Mouse (Mus musculus): ENCODE data around the gene Fyn.

Gene Fyn

DNA sequence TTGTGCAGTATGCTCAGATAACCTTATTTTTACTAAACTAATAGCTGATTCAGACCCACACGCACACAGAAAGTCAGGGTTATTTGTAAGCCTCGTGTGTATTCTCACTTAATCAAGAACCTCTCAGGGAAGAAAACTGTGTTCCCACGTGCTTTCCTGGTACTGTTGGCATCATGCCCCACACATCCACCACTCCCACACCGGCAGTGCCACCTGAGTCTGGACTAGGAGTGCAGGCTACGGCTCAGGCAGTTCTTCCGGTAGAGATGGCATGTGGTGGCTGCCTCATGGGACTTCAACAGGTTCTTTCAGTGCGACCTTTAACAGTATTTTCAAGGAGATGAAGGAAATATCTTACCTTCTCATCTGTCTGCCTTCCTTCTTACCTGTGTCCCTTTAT lies 104.3 kb downstream of the Fyn start:
- no peak for DNase-seq

DNA sequence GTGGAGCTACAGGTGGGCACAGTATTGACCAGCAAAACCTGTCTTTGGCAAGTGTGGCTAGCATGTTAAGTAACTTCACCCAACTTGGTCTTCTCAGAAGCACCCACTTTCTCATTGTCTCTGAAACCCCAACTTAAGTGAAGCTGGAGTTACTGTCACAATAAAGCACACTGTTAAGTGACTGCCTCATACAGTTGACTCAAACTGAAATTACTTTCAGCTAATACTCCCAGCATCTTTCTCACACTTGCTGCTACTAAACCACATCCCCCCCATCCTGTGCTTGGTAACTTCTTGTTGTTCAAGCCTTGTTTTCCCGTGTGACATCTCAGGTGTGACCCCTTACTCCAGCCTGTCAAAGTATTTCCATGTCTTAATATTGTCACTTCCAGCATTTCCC lies 110.7 kb downstream of the Fyn start:
- DNase-seq = no peak

DNA sequence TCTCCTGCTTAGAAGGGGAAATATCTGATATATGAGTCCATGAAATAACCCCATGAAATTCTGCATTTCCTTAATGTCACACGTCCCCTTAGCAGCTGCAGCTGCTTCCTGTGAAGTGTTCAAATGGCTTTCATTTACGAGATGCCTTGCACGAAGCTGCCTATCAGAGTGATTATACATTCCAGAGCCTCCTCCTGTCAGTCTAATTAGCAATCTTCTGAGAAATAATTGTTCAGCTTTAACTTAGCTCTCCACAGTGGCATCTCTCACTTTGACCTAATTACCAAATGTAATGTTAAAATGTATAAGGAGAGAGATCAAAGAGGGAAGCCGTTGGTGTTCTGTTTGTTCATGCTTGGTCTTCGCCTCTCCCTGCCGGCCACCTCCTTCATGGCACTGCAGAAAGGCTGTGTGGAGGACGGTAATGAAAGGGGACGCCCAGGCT lies 115.7 kb downstream of the Fyn start:
- DNase-seq = peak in 1 of 2 experiments; percentile 35

DNA sequence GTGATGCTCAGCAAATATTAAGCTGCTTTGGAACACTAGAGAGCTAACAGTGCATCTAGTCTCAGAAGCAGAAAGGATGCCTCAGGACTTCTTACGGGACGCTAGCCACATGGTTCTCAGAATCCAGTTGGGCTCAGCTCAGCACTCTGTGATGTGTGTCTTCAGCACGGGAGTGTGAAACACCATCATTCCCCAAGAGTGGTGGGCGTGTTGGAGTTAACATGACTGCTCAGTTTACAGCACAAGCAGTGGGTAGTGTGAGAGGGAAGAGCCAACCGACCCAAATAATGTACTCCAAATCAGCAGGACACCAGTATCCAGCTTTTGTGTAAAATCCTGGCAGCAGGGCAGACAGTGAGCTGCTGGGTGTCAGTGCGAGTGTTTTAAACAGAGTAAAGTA lies 116.2 kb downstream of the Fyn start:
- DNase-seq = no peak

DNA sequence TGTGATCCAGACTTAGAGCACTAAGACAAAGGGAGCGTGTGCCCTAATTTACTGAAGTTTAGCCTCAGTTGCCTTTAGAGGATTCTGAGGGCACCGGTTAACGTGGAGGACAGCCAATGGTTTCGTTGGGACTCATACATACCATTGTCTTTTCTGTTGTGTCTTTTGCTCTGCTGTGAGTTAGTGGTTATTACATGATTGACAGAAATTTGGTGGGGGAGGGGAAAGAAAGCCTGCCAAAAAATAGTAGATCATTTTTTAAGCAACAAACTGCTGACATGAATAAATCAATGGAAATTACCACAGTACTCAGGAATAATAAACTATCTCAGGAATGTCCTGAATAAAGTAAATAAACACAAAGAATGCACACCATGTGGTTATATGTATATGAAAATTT lies 117.3 kb downstream of the Fyn start:
- DNase-seq = no peak

DNA sequence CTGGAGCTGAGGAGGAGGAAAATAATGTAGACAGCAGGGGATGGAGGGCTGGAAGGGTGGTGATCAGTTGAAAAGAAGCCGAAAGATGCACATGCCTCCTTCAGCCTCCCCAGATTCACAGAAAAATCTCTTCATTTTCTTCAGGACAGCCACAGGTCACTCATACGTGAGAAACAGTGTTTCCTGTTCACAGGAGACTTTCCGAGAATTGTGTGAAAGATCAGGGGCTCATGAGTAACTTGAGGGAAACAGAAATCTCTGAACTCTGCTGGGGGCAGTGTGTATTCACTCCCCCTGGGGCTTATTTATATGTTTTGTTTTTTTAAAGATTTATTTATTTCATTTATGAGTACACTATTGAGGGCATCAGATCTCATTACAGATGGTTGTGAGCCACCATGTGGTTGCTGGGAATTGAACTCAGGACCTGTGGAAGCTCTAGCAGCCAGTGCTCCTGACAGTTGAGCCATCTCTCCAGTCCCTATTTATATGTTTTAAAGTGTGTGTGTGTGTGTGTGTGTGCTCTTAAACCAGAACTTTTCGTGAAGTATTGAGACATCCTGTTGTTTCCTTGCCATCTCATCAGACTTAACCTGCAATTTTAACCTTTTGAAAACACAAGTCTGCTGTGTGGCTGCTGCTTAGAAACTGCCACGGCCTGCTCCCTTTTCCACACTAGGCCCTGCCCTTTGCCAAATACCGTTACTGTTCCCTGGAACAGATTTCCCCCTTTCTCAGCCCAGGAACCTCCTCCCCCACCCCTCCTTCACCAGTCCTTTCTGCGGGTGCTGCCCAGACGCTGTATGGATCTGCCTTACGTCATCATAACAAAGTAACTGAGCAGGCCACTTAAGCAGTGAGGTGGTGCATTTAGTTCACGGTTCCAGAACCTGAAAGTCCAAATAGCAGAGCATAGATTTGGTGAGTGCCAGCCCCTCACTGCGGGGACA lies 118.1 kb downstream of the Fyn start:
- DNase-seq = no peak

DNA sequence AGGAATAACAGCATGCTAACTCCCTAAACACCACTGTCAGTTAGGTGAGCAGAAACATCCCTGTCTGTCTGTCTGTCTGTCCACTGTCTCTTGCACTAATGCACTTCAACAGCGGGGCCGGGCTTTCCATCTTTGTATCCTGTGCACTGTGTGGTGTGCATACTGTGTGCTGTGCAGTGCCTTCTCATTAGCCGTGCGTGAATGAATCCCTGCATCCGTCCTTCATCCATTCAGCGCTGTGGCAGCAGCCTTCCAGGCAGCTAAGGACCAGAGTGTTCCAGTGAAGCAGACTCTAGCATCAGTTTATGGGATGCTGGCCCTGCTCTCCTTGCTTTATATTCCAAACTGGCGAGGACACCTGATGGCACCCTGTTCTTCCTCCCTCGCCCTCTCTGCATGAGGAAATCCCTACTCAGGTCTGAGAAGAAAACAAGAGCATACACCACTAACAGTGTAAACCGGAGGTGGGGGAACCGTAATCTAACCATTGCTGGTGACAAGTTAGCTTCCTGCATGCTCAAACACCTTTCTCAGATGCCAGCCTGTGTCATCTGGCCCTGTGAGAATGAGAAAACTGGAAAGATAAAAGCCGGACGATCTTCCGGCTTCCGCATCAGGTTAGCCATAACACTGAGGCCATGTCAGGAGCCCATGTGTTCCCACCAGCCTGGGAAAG lies 119.2 kb downstream of the Fyn start:
- DNase-seq = no peak

DNA sequence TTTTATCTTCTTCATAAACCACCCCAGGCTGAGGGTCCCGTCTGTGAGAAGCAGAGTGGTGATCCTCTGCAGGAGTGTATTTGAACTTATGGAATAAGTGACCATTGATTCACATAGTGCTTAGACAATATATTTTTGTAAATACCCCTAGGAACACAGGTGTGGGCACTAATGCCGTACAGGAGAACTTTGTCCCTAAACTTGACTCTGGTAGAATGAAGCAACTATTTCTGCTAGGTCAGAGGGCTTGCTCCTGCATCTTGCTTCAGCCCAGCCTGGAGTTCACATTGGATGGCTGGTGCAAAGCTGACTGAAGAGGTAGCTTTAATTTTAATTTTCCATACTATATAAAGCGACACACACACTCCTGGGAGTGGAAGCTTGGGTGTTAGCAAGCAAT lies 119.9 kb downstream of the Fyn start:
- no peak for DNase-seq

DNA sequence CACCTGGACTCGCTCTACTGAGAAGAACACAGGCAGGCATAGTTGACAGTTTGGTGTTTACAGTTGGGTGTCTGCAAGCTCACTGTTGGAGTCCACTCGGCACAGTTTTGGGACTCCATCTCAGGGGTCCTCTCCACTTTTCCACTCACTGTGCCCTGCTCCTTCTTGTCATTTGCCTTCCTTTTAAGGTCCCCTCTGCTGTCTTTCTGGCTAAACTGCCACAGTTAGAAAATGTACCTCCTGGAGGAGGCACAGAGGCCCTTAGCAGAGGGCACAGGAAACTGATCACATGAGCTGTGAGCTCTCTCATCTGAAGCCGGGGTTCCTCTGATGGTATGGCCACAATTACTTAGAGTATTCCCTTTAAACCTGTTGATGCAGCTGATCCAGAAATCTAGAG lies 120.3 kb downstream of the Fyn start:
- no peak for DNase-seq

DNA sequence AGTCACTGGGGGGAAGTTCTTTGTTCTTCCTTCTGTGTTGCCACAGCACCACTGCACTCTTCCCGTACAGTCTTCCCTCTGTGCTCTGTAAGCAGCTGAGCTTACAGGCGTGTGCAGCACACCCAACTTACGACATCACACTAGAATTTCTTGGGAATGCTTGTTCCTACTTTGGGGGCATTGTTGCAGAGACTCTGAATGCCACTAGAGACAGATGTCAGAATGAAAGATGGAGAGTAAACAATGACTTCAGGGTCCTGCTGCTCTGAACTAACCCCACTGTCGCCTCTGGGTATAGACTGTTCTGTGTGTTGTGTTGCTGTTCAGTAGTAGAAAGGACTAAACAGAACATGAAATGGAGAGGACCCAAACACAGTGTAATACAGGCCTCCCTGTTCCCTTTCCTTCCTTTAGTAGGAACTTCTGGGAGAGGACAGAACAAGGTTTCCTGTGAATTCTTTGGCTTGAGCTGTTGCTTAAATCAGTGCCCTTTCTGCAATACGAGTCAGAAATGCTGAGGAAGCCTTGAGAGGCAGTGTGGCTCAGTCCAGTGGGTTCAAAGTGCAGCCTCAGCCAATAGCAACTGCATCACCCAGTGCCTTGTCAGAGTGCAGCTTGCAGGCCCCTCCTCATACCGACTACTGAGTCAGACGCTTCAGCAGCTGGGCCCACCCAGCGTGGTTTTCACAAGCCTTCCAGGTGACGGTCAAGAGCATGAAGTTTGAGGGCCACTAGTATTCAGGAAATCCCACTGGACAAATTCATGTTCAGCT lies 121.9 kb downstream of the Fyn start:
- DNase-seq = no peak

DNA sequence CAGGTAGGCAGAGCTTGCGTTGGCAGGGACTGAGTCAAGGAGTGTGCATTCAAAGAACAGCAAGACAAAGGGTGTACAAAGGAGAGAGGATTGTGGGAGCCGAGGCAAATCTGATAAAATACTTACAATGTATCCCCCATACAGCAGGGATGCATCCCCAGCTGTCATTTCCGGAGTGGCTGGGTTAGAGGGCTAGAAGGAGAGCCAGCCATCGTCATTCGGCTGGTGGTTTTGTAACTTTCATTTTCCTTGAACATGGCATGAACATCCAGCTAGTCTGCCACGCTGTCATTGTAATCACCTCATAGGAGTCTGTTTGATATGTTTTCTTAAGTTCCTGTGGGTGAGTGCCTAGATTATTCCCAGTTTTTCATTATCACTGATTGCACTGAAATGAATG lies 123.5 kb downstream of the Fyn start:
- no peak for DNase-seq

DNA sequence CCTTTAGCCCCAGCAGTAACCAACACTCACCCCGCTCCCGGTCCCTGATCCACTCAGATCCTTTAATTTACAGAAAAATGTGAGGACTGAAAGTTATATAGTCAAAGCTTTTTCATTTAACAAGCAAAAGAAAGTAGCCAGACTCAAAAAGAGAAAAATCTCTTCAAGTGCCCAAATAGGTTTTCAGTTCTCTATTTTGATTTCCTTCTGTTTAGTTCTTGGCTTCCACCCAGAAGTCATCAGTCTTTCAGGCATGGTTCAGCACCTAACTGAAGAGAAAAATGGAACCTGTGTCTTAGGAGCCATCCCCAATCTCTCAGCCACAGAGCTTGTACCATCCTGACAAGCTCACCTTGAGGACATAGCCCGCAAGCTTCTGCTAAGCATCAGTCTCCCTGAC lies 124.4 kb downstream of the Fyn start:
- no peak for DNase-seq

DNA sequence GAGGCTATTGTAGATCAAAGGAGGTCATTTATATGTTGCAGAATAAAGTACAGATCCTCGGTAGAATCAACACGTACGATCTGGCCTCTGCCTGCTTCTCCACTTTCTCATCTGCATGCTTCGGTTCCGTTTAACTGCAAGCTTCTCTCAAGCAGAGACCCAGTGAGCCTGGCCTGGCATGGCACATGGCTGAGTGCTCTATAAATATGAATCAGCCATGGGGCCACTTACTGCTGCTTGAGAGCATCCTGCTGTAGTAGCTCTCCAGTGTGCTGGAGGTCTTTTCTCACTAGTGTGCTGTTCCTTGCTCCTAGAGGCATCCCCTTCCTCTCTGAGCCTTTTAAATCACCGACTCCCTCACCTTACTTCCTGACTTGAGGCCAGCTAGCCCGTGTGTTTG lies 130.0 kb downstream of the Fyn start:
- no peak for DNase-seq

DNA sequence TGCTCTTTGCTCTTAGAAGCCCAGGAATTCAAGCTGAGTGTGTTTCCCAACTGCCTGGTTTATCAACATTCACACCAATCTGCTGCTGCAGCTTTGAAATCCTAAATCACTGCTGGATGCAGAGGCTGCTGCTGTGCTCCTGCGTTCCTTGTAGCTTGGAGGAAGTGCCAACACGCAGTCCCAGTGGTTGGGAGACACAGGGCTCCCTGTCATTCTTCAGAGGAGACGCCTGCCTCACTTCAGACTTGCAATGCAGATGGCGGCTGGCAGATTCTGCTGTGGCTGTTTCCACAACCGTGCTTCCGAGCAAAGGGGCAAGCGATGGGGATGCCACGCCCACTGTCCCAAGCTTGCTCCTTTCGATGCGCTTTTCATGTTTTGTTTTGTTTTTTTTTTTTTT lies 132.9 kb downstream of the Fyn start:
- peak; percentile 42 to 51 for DNase-seq

DNA sequence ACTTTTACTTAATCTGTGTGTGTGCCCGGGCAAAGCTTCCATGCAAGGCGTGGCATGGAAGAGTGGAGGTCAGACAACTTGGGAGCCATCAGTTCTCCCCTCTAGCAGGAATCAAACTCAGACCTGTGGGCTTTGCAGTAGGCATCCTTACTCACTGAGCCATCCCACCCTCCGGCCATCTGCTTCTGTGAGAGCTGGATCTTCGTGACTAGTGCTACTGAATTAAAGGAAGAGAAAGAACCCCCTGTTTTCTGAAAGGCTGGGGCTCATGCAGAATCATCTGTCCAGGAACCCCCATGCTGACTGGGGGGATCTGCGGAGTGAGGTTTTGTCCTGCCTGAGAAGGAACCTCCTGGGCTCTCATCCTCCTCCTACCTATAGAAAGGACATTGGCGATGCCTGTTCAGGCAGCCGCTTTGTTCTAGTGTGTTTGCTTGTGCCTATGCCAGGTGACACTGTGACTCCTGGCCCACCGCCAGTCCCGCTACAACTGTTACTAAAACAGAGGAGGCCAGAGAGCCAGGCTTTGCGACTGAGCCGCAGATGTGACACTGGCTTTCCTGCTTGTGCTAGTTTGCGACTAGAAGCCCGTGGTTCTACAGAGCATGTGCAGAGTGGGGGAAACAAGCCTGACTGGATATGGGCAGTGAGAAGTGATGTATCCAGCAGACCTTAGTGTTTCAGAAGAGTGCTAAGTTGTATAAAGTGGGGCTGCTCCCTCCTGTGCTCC lies 133.5 kb downstream of the Fyn start:
- peak; percentile 84 to 88 for DNase-seq

DNA sequence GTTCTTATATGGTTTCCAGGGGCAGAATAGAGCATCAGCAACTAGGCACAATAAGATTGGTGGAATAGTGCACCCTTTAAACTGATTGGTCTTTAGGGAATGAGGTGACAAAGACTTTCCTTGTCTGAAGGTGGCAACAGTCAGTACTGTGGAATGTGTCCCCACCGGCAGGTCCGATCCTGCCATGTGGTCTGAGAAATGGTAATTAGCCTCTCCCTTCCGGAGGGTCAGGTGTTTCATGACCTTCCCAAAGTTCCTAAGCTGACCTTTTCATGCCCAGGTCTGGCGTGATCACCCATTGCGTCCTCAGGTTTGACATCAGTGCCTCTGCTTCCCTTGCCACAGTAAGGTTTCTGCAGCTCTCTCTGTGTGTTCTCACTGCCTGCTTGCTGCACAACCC lies 134.7 kb downstream of the Fyn start:
- DNase-seq = no peak

DNA sequence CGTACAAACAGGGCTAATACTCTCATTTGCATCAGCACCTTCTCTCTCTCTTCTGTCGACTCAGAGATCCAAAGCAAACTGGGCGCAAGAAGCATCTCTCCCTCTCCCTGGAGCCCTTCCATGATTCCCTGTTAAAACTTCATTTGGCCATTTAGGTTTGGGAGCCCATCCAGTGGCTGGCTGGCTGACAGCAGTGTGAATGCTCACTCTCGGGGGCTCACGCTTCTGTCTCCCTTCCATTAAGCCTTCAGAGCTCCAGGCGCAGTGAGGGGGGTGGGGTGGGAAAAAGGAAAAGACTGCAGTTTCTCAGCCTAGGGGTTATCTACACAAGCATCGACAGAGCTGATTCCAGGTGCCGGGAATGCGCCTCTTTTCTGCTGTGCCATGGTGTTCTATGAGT lies 136.4 kb downstream of the Fyn start:
- DNase-seq = peak; percentile 34 to 37

DNA sequence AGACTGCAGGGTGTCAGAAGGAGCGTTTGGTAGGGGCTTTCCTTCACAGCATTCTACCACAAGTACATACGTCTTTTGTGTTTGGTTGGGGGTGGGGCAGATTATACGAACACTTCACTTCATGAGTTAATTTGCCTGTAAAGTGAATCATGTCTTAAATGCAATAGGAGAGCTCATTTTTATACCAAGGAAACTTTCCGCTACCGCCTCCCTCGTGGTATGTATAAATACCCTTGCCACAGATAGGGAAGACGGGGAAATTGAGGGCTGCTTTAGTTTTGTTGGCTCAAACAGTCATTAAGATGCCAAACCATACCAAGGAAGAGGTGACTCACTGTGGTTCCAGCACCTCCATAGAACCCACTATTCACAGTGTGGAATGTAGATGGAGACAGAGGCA lies 137.0 kb downstream of the Fyn start:
- no peak for DNase-seq

DNA sequence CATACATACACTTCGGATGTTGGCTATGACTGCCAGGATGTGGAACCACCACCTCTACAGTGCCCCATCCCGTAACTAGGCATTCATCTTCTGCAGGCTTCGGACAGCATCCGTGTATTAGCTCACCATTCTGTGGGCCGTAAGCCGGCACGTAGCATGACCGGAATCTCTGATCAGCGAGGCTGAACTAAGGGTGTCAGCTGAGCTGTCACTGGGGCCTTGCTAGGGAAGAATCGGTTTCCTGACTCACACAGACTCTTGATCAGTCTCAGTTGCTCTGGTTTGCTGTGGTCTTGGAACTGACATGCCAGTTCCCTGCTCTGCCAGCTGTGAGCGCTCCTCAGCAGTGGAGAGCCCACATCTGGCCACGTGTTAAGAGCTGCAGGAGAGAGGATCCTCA lies 137.7 kb downstream of the Fyn start:
- peak in 1 of 2 experiments; percentile 38 for DNase-seq

DNA sequence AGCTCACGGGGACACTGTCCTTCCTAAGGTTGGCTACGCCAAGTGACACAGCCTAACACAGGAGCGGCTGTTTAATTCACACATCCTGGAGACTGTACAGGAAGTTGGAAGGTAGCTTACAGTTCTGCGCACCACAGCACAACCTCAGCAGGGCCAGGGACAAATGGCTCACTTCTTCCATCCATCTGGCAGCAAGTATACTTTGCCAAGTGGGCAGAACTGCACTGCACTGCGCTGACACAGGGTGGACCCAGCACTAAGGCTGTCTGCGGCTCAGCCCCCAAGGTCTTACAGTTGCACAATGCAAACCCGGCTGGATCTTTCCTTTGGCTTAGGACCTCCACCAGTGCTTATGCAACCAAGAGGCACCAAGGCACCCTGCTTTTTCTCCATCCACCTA lies 138.2 kb downstream of the Fyn start:
- DNase-seq = no peak

DNA sequence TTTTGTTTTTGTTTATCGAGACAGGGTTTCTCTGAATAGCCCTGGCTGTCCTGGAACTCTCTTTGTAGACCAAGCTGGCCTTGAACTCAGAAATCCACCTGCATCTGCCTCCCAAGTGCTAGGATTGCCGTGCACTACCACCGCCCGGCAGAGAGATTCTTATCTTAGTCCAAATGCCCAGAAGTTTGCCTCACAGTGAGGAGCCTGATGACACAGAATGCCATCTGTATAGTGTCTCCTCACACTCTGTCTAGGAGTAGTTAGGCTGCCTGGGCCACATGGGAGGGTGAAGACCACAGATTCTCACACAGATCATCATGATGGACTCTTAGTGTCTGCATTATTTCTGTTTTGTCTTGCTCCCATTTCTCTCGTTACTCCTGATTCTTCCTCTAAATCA lies 140.1 kb downstream of the Fyn start:
- no peak for DNase-seq

DNA sequence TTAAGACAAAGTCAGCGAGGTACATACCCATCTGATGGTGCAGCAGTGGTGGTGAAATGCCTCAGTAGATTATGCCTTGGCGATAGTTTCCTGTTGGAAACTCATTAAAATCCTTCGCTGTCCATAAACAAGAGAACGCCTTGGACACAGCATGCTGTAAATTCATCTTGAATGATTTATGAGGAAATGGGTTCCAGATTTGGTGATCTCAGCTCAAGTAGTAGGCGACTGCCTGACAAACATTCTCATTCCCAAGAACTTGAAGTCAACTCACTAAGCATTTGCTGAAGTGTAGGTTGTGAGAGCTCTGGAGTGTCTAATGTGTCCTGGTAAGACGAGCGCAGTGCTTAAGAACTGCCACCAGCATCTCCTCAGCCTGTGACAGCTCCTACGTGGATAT lies 141.3 kb downstream of the Fyn start:
- no peak for DNase-seq

Measured in kidney, postnatal 4 days (tissue).